Mouse (Mus musculus): ENCODE measurements at regions not wholly inside any gene's neighbourhood (a gene's known extent, or its start where the extent isn't known, plus 50 kb on each side); places are given as distances from the start of the nearest gene placed in this dataset.

DNA sequence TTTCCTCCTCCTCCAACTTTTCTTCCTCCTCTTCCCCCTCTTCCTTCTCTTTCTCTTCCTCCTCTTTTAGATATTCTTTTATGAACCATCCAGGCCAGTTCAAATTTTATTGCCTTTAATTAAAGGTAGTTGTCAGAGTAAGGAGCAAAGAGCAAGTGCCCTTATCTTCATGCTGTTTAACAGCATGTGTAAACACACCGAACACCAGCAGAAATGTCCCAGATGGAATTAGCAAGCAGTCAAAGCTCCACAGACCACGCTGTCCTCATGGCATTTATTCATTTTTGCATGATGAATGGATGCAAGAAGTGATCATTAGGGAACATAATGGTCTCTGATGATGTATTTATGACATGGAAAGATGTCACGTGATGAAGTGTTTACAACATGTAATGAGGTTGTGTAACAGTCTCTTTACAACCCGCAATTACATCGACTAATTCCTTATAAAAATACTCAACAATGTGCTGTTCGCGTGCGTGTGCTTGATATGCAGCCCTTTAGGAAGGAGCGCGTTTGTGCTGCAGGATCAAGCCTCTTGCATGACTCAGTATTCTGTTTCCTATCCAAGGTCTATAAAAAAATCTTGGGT, 187.0 kb downstream of the Bmp2 start:
- no peak for DNase-seq (ENCODE audit: low read depth)

DNA sequence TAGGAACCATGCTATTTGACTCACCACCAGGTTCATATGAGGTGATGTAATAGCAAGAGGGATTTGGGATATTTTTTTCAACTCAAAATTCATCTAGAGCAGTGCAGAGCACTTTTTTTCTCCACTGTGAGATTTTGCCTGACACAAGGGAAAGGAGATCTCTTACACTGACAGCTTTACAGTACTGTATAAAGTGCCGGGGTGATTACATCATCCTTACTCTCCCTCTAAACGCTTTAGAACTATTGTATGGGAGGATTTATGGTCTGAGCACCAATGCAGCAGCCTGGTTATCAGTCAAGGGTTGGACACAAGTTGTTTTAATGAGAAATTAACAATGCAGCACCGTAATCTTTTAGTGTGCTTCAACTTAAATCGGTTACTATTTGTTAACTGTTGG, 196.5 kb downstream of the Bmp2 start:
- DNase-seq (ENCODE audit: low read depth): no peak

DNA sequence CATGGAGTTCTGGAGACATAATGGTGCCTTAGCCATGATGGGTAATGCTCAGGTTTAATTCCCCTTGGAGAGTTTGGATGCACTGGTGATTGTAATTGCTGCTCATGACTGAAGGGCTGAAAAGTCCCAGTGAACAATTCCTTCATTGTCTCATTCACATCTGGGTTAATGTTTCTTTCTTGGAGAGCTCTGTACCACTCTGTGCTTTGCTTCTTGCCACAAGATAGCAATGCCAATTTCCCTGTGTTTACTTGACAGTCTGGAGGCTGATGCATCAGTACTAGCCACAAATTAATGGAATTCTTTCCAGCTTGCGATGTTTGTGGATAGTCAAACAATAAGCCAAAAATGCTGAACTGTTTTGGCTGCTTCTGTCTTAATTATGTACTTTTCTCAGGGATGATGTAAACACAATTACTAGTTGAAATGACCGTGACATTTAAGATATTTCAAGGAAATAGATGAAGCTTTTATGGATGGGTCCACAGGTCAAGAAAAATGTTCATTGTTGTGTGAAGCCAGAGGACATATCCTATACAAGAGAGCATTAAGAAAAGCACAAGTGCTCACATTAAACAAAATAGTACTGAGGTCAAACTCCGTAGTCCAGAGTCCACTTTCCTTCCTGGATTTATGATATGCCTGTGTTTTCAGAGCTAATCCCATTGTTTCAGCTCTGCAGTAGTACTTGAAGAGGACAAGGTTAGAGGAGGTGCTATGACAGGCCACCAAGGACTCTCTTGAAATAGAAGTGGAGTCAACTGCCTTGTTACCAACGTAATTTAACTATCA, 198.1 kb downstream of the Bmp2 start:
- no peak for DNase-seq (ENCODE audit: low read depth)

DNA sequence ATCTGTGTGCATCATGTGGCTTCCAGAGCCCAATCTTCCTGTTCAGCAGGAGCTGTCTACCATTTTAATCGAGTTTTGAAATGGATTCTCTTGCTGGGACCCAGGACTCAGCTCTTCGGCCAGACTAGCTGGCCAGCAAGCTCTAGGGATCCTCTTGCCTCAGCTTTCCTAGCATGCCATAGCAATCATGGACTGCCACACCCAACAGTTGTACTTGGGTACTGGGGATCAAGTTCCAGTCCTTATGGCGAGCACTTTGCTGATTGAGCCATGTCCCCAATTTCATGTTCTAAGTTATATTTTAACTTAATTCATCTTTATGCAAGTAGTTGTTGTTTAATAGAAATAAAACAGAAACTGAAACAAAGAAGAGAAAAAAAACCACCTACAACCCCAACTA, 202.1 kb downstream of the Bmp2 start:
- no peak for DNase-seq (ENCODE audit: low read depth)

DNA sequence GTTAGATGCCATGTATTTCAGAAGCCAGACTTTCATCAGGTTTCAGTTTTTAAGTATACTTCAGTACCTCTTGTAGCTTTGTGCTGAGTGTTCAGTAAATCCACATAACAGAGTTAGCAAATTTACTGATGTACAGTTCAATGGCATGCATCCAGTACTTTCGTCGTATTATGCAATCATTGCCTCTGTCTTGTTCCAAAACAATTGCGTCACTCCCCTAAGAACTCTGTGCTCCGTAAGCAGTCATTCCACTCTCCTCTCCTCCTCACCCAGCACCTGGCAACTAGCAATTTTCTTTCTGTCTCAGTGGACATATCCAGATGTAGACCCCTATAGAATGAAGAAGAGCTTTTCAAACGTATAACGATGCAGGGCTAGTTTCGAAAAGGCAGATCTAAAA, 209.5 kb downstream of the Bmp2 start:
- DNase-seq (ENCODE audit: low read depth): no peak

DNA sequence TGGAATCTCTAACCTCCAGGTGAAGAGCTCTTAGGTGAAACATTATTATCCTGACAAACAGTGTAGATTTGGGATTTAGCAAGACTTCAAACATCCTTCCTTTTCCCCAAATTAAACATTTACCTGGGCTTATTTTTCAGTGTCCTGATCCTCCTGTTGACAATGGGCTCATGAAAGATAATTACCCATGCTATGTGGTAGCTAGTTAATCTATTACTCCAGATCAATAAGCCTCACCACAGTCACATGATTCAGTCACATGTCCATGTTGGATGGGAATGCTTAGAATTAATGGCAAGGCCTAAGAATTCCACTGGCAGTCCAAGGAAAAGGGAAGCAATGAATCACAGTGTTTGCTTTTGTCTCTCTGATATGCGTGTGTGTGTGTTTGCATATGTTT, 216.6 kb downstream of the Bmp2 start:
- no peak for DNase-seq (ENCODE audit: low read depth)

DNA sequence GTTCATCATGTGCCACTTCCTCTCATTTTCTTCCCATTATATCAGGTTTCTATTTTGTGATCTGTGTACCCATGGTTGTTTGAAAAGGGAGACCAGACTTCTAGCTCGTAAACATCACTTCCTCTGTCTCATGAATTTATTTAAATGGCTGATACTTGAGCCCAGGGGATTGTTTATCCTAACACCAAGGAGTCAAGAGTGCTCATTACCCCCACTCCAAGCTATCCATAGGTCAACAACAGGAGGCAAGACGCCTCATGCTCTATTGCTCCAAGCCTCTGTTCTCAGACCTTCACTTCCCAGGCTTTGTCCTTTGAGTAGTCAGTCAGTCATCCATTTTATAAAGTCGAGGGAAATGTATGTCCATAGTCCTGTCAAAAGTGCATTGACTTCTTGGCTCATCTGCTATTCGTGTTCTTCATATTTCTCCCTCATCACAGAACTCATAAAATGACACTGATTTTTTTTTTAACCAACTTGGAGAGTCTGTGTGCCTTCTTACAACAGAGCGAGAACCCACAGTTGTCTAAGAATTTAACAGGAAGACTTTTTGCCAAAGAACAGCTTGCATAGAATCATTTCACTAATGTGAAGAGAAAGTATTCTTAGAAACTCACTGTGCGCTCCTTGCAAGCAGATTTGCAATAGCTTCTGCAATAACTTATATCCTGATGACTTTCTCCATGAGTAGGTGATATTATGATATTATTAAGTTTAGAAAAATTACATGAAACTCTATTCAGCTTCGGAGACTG, 231.8 kb downstream of the Bmp2 start:
- no peak for DNase-seq (ENCODE audit: low read depth)

DNA sequence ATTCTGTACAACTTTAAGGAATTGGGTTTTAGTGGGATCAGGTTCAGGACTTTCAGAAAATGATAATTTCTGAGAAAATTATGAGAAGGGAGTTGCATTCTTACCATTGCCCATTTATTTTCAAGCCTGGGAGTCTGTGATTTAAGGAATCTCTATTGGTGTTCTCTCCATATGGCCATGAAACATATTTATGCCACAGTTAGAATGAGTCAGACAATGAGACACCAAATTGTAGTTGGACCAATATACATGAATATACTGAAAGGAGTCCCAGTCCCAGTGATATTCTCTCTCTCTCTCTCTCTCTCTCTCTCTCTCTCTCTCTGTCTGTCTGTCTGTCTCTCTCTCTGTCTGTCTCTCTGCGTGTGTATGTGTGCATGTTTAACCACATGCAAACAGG, 239.1 kb downstream of the Bmp2 start:
- no peak for DNase-seq (ENCODE audit: low read depth)

DNA sequence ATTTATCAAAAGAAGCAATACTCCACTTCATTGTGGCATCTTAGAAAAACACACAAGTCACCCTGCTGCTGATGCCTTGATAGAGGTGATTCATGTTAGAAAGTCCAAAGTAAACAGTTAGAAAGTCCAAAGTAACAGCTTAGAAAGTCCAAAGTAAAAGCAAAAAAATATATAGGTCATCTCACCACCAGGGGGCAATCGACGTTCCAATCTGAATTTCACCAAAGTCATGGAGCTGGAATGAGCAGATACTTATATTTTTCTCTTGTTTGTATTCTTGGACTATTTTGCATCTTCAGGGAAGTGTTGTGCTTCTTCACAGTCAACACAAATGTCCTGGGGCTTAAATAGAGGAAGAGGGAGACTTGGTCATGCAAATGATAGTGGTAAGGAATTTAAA, 241.3 kb downstream of the Bmp2 start:
- DNase-seq (ENCODE audit: low read depth): peak; percentile 27

DNA sequence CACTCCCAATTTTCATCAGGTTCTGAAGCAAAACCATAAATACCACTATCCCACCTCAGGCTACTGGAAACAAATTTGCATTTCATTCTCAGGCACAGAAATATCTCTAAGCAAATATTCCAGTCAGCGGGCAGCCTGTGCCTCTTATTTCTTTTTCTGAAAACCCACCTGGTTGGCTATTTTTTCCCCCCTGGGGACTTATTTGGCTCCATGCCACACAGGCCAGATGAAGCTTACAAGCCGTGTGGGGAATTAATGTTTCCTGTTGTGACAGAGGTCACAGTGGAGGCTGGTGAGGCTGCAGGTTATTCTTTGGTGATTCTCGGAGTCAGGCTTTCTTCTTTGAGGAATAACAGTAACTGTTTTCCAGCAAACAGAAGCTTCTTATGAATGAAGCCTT, 250.7 kb downstream of the Bmp2 start:
- DNase-seq (ENCODE audit: low read depth): no peak

DNA sequence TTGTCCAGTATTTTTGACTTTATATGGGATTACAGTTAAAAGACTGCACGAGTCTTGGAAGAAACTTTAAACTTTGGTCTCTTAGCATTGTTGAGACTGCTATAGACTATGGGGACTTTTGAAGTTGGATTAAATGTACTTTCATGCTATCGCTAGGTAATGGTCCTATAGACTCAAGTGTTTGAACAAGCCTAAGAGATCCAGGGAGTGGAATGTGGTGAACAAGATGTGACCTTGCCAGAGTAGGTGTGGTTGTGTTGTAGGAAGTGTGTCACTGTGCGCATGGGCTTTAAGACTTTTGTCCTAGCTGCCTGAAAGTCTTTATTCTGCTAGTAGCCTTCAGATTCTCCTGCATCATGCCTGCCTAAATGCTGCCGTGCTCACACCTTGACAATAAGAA, 269.5 kb downstream of the Bmp2 start:
- DNase-seq (ENCODE audit: low read depth): no peak

DNA sequence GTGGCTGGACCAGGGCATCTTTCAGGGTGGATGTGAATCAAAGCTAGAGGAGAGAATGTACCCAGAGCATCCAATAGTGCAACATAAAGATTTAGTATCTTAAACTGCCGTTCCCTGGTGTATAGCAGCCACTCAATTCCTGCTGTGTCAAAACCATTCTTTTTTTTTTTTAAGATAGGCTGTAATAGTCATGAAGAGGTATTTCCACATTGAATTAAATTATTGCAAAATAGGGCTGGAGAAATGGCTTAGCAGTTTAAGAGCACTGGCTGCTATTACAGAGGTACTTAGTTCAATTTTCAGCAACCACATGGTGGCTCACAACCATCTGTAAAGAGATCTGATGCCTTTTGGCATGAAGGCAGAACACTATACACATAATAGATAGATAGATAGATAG, 277.4 kb downstream of the Bmp2 start:
- DNase-seq (ENCODE audit: low read depth): no peak

DNA sequence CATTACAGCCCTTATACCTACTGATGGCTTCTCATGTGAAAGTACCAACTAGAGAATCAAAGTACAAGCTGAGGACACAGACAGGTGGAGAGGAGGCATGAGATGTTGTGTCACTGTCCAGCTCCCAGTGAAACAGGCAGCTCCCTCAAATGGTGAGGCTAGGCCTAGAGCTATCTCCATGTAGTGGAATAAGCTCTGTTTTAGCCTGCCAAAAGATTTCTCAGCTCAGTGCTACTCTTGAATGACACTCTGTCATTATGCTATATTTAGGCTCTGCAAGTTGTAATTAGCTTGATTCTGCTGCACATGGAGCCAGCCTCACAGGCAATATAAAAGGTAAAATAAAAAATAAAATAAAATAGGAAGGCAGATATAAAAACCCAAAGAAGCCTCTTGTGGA, 298.5 kb downstream of the Bmp2 start:
- no peak for DNase-seq (ENCODE audit: low read depth)

DNA sequence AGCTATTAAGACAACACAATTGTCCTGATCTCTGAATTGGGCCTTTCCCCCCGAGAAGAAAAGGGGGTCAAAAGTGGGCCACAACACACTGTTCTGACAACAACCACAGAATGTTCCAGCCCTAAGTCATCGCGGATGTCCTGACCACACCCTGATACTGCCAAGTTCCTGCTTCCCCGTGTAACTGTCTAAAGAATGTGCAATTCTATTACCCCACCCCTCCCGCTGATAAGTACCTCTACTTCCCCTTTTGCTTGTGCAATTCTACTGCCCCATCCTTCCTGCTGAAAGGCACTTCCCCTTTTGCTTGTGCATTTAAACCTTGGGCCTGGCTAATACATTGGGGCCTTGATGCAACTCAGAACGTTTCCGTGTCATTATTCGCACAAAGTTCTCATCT, 323.0 kb downstream of the Bmp2 start:
- DNase-seq (ENCODE audit: low read depth): peak; percentile 13

DNA sequence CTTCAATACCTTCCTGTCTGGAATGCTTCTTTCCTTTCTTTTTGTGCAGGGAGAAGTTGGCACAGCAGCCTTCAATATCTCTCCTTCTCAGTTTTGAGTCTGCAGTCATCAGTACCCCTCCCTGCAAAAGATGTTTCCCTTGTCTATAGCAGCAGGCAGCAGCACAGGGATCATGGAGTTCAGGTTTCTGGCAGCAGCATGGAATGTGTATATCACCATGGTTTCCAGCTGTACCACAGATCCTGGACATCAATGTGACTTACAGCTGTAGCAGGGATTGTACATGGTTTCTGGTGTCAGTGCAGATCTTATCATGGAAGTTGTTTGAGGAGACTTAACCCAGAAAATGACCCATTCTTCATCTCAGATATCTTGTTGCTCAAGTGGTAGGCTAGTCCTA, 331.7 kb downstream of the Bmp2 start:
- no peak for DNase-seq (ENCODE audit: low read depth)

DNA sequence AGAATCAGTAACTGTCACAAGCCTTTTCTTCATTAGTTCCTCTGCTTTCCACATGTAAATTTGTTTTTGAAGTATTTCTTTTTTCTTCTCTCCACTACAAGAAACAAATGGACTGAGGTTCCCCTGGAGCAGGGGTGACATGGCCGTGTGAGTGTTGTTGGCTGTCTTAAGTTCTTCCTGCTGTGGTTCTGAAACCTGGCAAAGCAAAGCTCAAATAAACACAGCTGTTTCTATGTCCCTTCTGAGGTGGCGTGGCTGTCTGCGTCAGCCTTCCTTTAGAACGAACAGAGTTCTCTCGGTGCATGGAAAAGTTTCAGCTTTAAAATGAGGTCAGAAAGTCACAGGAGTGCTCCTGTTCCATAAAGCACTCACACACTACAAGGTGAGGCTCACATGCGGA, 354.3 kb downstream of the Bmp2 start:
- DNase-seq (ENCODE audit: low read depth): no peak
